Mouse (Mus musculus): ENCODE data around the gene Dnmt3l.

The Dnmt3l gene

GRCm38 (mm10) chr10:78031987-78032386, 9.8 kb upstream of the Dnmt3l start:
- DNase-seq (ENCODE audit: low spot score) = no peak

GRCm38 (mm10) chr10:78037139-78037538, 4.6 kb upstream of the Dnmt3l start:
- no peak for DNase-seq (ENCODE audit: low spot score)

- DNase-seq (ENCODE audit: low spot score) = no peak
These were observed 349 bp downstream of the Dnmt3l start for GRCm38 (mm10) chr10:78042096-78042495.

GRCm38 (mm10) chr10:78042697-78043405, 1.1 kb downstream of the Dnmt3l start:
- DNase-seq (ENCODE audit: low spot score) = no peak

- peak; percentile 26 for DNase-seq (ENCODE audit: low spot score)
These were observed 1.7 kb downstream of the Dnmt3l start, which contains the start of gene Aire for GRCm38 (mm10) chr10:78043406-78043836. TSS of gene Aire (minus strand) at chr10:78043610.

- DNase-seq (ENCODE audit: low spot score) = no peak
These were observed 2.8 kb downstream of the Dnmt3l start for GRCm38 (mm10) chr10:78044531-78044930.

- DNase-seq (ENCODE audit: low spot score) = no peak
These were observed 4.6 kb downstream of the Dnmt3l start for GRCm38 (mm10) chr10:78046388-78046787.

- no peak for DNase-seq (ENCODE audit: low spot score)
These were observed 6.4 kb downstream of the Dnmt3l start for GRCm38 (mm10) chr10:78048061-78048730.

- DNase-seq (ENCODE audit: low spot score) = no peak
These were observed 7.8 kb downstream of the Dnmt3l start for GRCm38 (mm10) chr10:78049519-78050035.

- no peak for DNase-seq (ENCODE audit: low spot score)
These were observed 13.2 kb downstream of the Dnmt3l start for GRCm38 (mm10) chr10:78054633-78055565.

GRCm38 (mm10) chr10:78057056-78057455, 15.3 kb downstream of the Dnmt3l start:
- DNase-seq (ENCODE audit: low spot score) = no peak

- DNase-seq (ENCODE audit: low spot score) = no peak
These were observed 21.4 kb downstream of the Dnmt3l start for GRCm38 (mm10) chr10:78063122-78063521.

- peak; percentile 27 for DNase-seq (ENCODE audit: low spot score)
These were observed 25.5 kb downstream of the Dnmt3l start for GRCm38 (mm10) chr10:78067226-78067625.

- peak; percentile 46 for DNase-seq (ENCODE audit: low spot score)
These were observed 26.8 kb downstream of the Dnmt3l start for GRCm38 (mm10) chr10:78068541-78068940.

- DNase-seq (ENCODE audit: low spot score) = peak; percentile 92
These were observed 27.6 kb downstream of the Dnmt3l start, which contains the start of gene Icosl for GRCm38 (mm10) chr10:78069101-78070011. TSS of gene Icosl (plus strand) at chr10:78069302.

GRCm38 (mm10) chr10:78074151-78074550, 32.4 kb downstream of the Dnmt3l start:
- DNase-seq (ENCODE audit: low spot score) = no peak

GRCm38 (mm10) chr10:78074977-78075376, 33.2 kb downstream of the Dnmt3l start:
- DNase-seq (ENCODE audit: low spot score) = no peak

GRCm38 (mm10) chr10:78077862-78078261, 36.1 kb downstream of the Dnmt3l start:
- DNase-seq (ENCODE audit: low spot score) = no peak

GRCm38 (mm10) chr10:78078276-78078675, 36.5 kb downstream of the Dnmt3l start:
- DNase-seq (ENCODE audit: low spot score) = no peak

- peak; percentile 47 for DNase-seq (ENCODE audit: low spot score)
These were observed 38.3 kb downstream of the Dnmt3l start for GRCm38 (mm10) chr10:78079955-78080591.

Measured in MN1 (cell line).